Mouse (Mus musculus) heart, embryonic 16.5 days (tissue): Measurements from ENCODE around the gene Pramef20. TPM values are rescaled to one million over a fixed set of nuclear protein-coding genes. Genes with fewer than 3 reads are reported as not detected.
"Not testable (repeated sequence)": the region's sequence is repeated elsewhere in the genome, so short reads cannot be mapped to it uniquely, and the experiment has no call there.

Source experiments
- ATAC-seq: fragments of 200-750 bp; cut with Nextera tagmentation; replicated peaks from 2 replicates; pipeline ENCODE4 v1.8.0; 2017; ENCODE audit warnings: moderate number of reproducible peaks; ENCODE audit not compliant: insufficient read depth, low FRiP score; ENCODE audit errors: extremely low read depth
- H3K27ac ChIP-seq: fragments of 300-500 bp; sonication (generic); 2 replicates; pipeline ENCODE4 v1.5.1; 2014; ENCODE audit warnings: mild to moderate bottlenecking, low read length, control low read depth, moderate library complexity
- H3K27me3 ChIP-seq: fragments of 300-500 bp; sonication (generic); 2 replicates; pipeline ENCODE4 v1.6.1; 2014; ENCODE audit warnings: low read length, mixed read lengths; ENCODE audit not compliant: control insufficient read depth, insufficient read depth
- H3K36me3 ChIP-seq: fragments of 300-500 bp; sonication (generic); 2 replicates; pipeline ENCODE4 v1.6.1; 2014; ENCODE audit not compliant: control insufficient read depth, insufficient read depth
- H3K4me1 ChIP-seq: fragments of 300-500 bp; sonication (generic); 2 replicates; pipeline ENCODE4 v1.6.1; 2014; ENCODE audit warnings: low read length, mixed read lengths; ENCODE audit not compliant: control insufficient read depth, insufficient read depth
- H3K4me2 ChIP-seq: fragments of 300-500 bp; sonication (generic); 2 replicates; pipeline ENCODE4 v1.6.1; 2014; ENCODE audit warnings: low read depth, mild to moderate bottlenecking, control low read depth, low read length
- H3K4me3 ChIP-seq: fragments of 300-500 bp; sonication (generic); 2 replicates; pipeline ENCODE4 v1.5.1; 2014; ENCODE audit warnings: mild to moderate bottlenecking, control low read depth, low read length
- H3K9ac ChIP-seq: fragments of 300-500 bp; sonication (generic); 2 replicates; pipeline ENCODE4 v1.6.1; 2014; ENCODE audit warnings: low read length, control low read depth
- H3K9me3 ChIP-seq: fragments of 300-500 bp; sonication (generic); replicated peaks from 2 replicates; pipeline ENCODE4 v1.6.1; 2016; ENCODE audit warnings: low read length; ENCODE audit not compliant: control insufficient read depth
- WGBS: fragments of 180-500 bp; shearing (Covaris S2); extraction: QIAGEN DNeasy Blood & Tissue Kit; methylation state at CpG from one replicate; pipeline ENCODE4 v1.1.7; 2014; 5-methylcytosine and 5-hydroxymethylcytosine counted together
- polyA plus RNA-seq: library from polyadenylated mRNA; unstranded; fragments of >200 nt; fragmentation: Nextera tagmentation; extraction: Ambion mirVana; gene quantifications from 2 replicates; pipeline ENCODE4 v1.2.1, GENCODE M21; 2015

Gene Pramef20
- polyA plus RNA-seq, result not detected in 2 replicates

DNA sequence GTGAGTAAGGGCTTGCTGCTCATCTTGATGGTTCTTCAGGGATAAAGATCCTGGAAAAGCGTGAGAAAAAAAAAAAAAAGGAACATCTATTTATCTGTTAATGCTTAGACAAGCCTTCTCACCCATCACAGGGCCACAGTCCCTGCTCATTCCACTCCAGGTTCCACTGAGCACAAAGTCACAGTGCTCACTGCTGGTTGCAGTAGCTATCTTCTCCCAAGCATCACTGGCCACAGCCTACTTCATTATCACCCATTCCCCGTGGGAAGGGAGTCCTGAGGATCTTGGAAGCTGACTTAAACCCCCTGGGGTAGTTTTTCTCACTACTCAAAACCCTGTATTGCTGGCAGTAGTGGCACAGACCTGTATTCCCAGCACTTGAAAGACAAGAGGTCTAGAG is at the start of gene Pramef20:
Gene Pramef20 (minus strand): TSS at position 23 of the 400 bp plus-strand sequence.
- Histone ChIP-seq H3K27me3 (no peaks in the 10 kb centered on the region), H3K9me3 (no peaks in the 10 kb centered on the region), H3K27ac (no peak within 1 kb of the TSS), H3K9ac (no peak within 1 kb of the TSS), H3K4me1 (no peaks in the 10 kb centered on the region), H3K36me3 (no peaks in the 10 kb centered on the region), H3K4me3 (no peak within 1 kb of the TSS), H3K4me2 (no peak within 1 kb of the TSS)
- 39% methylated on average over 2 of the region's 2 CpGs for WGBS
- no peak for ATAC-seq

GRCm38 (mm10) chr4:144424590-144424989 is 46.9 kb upstream of the Pramef20 start:
- no peaks in the 10 kb centered on the region for H3K4me1 ChIP-seq
- no peaks in the 10 kb centered on the region for H3K27me3 ChIP-seq
- no peaks in the 10 kb centered on the region for H3K9me3 ChIP-seq
- H3K9ac ChIP-seq, result no peak overlapping the region
- H3K36me3 ChIP-seq, result no peaks in the 10 kb centered on the region
- no peak overlapping the region for H3K4me3 ChIP-seq
- no peak for ATAC-seq
- H3K27ac ChIP-seq, result no peak overlapping the region
- no peak overlapping the region for H3K4me2 ChIP-seq
- WGBS, result 60% methylated on average over 5 of the region's 5 CpGs

GRCm38 (mm10) chr4:144420644-144421043 is 42.9 kb upstream of the Pramef20 start:
- H3K4me2 ChIP-seq, result no peak overlapping the region

GRCm38 (mm10) chr4:144408290-144408689 is 30.6 kb upstream of the Pramef20 start, which contains the start of gene Pramef12:
Gene Pramef12 (minus strand): TSS chr4:144408464.
- Histone ChIP-seq H3K36me3 (no peaks in the 10 kb centered on the region), H3K9me3 (no peaks in the 10 kb centered on the region), H3K4me1 (no peaks in the 10 kb centered on the region), H3K27me3 (no peaks in the 10 kb centered on the region), H3K4me2 (no peak within 1 kb of the TSS), H3K27ac (no peak within 1 kb of the TSS), H3K9ac (no peak within 1 kb of the TSS), H3K4me3 (no peak within 1 kb of the TSS)
- 62% methylated on average over 9 of the region's 9 CpGs for WGBS
- ATAC-seq, result no peak

More at GRCm38 (mm10) chr4:144420644-144421043, 42.9 kb upstream of the Pramef20 start:
- no peak overlapping the region for H3K4me3 ChIP-seq
- H3K27me3 ChIP-seq, result no peaks in the 10 kb centered on the region
- H3K9ac ChIP-seq, result no peak overlapping the region
- no peak overlapping the region for H3K27ac ChIP-seq
- no peak for ATAC-seq
- H3K4me1 ChIP-seq, result no peaks in the 10 kb centered on the region
- H3K9me3 ChIP-seq, result no peaks in the 10 kb centered on the region
- no peaks in the 10 kb centered on the region for H3K36me3 ChIP-seq

DNA sequence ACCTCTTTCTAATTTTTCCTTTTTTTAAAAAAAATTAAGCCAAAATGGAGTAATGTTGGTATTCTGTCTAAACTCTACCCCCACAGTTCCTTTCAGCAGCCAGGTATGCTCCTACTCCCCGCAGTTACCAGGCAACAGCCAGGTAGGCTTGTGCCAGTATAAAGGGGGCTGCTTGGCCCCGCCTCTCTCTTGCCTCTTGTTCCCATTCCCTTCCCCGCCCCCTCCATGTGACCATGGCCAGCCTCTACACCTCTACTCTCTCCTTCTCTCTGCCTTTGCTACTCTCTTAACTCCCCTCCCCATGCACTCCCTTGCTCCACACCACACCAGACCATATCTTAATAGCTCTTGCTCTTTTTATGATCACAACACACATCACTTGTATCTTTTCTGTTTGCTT is 28.5 kb upstream of the Pramef20 start:
- no peaks in the 10 kb centered on the region for H3K9me3 ChIP-seq
- no peaks in the 10 kb centered on the region for H3K36me3 ChIP-seq
- no peak overlapping the region for H3K27ac ChIP-seq
- ATAC-seq, result no peak
- 79% methylated on average over 3 of the region's 3 CpGs for WGBS
- H3K4me1 ChIP-seq, result no peaks in the 10 kb centered on the region
- H3K4me3 ChIP-seq, result no peak overlapping the region
- no peak overlapping the region for H3K4me2 ChIP-seq
- no peaks in the 10 kb centered on the region for H3K27me3 ChIP-seq
- H3K9ac ChIP-seq, result no peak overlapping the region

GRCm38 (mm10) chr4:144404456-144405086 is 26.8 kb upstream of the Pramef20 start:
- peak overlapping the region; percentile 62 for H3K4me2 ChIP-seq
- H3K4me3 ChIP-seq, result peak overlapping the region; percentile 47
- H3K9me3 ChIP-seq, result no peaks in the 10 kb centered on the region
- no peaks in the 10 kb centered on the region for H3K36me3 ChIP-seq
- H3K27ac ChIP-seq, result peak overlapping the region; percentile 27; the same call in 1 of the 2 replicates
- H3K27me3 ChIP-seq, result no peaks in the 10 kb centered on the region
- H3K9ac ChIP-seq, result peak overlapping the region; percentile 65
- peak; percentile 89 for ATAC-seq
- H3K4me1 ChIP-seq, result no peaks in the 10 kb centered on the region
- 4% methylated on average over 17 of the region's 17 CpGs for WGBS

GRCm38 (mm10) chr4:144402712-144403111 is 25.0 kb upstream of the Pramef20 start:
- no peak for ATAC-seq
- H3K4me2 ChIP-seq, result no peak overlapping the region
- WGBS, result 12% methylated on average over 4 of the region's 4 CpGs
- H3K27ac ChIP-seq, result no peak overlapping the region
- no peaks in the 10 kb centered on the region for H3K9me3 ChIP-seq
- H3K4me1 ChIP-seq, result no peaks in the 10 kb centered on the region
- no peak overlapping the region for H3K4me3 ChIP-seq
- H3K27me3 ChIP-seq, result no peaks in the 10 kb centered on the region
- H3K9ac ChIP-seq, result no peak overlapping the region
- no peaks in the 10 kb centered on the region for H3K36me3 ChIP-seq

DNA sequence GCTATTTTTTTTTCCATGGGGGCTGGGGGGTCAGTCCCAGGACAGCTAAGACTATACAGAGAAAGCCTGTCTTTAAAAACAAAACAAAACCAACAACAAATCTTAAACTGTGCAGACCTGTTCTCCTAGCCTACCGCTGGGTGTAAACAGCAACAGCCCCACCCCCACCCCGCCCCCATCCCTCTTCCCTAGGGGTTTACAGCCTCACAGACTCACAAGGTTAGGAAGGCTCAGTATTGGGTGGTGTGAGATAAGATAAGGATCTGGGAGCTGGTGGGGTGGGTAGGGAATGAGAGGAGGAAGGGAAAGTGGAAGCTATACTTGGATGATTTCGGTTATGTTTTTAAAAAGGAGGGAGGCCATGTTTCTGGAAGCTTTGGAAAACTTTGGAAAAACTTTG is 18.6 kb upstream of the Pramef20 start:
- Histone ChIP-seq H3K4me3 (no peak overlapping the region), H3K36me3 (no peaks in the 10 kb centered on the region), H3K9me3 (no peaks in the 10 kb centered on the region), H3K4me1 (no peaks in the 10 kb centered on the region), H3K4me2 (no peak overlapping the region), H3K9ac (no peak overlapping the region), H3K27ac (no peak overlapping the region), H3K27me3 (no peaks in the 10 kb centered on the region)
- no peak for ATAC-seq
- WGBS, result 33% methylated on average over 3 of the region's 3 CpGs

GRCm38 (mm10) chr4:144357642-144358041 is 20.1 kb downstream of the Pramef20 start, which contains the start of gene Gm13119:
Gene Gm13119 (plus strand): TSS chr4:144357942.
- not testable (repeated sequence) for H3K36me3 ChIP-seq, H3K4me2 ChIP-seq, H3K27ac ChIP-seq, H3K9me3 ChIP-seq, H3K27me3 ChIP-seq, H3K4me1 ChIP-seq, ATAC-seq, H3K9ac ChIP-seq, H3K4me3 ChIP-seq
- 80% methylated on average over 3 of the region's 3 CpGs for WGBS
